Mouse (Mus musculus) olfactory bulb, adult 2 months (tissue): ENCODE measurements around the gene Zfp865.

Experiments used
- CTCF ChIP-seq: fragments of 200-500 bp; IDR thresholded peaks from 2 replicates; pipeline ENCODE4 v1.5.1; 2012; ENCODE audit warnings: low read depth, mild to moderate bottlenecking, low read length, moderate library complexity; ENCODE audit not compliant: insufficient read depth
- POLR2A ChIP-seq: fragments of 200-500 bp; IDR thresholded peaks from 2 replicates; pipeline ENCODE4 v1.6.1; 2012; ENCODE audit warnings: mild to moderate bottlenecking, low read depth, low read length, moderate library complexity; ENCODE audit not compliant: insufficient read depth

DNA sequence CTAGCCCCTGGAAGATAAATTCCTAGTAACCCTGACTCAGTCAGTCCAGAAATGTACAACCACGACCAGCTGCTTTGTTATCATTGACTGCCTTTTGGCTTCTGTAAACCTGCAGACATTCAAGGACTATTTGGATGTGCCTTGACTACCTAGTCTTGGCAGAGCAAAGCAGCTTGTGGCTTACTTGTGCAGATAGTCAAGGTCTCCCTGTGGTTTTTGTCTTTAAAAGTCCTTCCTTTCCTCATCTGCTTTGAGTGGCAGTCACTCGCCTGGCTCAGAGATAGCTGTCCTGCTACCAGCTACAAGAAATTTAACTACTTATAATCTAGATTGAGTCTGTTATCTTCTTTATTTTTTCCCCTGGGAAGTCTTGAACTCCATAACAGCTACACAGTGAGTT is 24.8 kb downstream of the Zfp865 start:
- TF ChIP-seq POLR2A (no peak), CTCF (no peak)
